Mouse (Mus musculus): ENCODE data around the gene Grk3.

Grk3 gene

DNA sequence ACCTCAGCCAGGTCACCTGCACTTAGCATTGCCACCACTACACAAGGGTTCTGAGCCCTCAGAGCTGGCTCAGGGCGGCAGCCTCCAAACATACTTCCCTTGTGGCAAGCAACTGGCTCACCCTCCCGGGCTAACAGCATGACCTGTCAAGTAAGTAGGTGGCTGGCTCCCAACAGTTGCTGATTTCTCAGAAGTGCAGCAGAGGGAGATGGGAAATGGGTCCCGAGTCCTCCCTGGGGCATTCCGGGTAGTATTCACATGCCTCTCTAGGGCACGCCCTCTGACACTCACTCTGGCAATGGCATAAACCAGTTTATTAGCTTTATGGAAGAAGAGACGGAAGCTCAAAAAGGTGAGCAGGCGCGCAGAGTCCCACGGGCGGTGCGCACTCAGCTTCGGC is 74.6 kb downstream of the Grk3 start:
- in situ Hi-C loops (cut with MboI, MseI): no loop called here

- in situ Hi-C loops (cut with MboI, MseI): no loop called here
Measured at GRCm38 (mm10) chr5:112936632-112937031, 79.0 kb downstream of the Grk3 start.

DNA sequence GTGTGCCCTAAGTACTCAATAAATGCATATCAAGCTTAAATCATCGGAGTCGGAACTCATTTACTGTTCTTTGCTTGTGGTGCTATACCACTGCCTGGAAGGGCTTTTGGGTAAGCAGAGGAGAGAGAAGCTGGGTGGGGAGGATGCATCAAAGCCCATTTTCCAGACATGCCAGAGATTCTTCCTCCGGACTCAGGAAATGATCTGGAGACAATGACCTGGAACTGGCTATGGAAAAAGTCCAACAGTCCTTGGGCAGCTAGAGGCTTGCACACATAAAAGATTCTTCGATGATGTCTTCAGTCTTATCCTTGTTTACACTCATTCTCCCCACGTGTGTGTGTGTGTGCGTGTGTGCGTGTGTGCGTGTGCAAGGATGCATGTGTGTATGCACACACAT is 80.2 kb downstream of the Grk3 start:
- in situ Hi-C loops (cut with MboI, MseI): no loop called here

DNA sequence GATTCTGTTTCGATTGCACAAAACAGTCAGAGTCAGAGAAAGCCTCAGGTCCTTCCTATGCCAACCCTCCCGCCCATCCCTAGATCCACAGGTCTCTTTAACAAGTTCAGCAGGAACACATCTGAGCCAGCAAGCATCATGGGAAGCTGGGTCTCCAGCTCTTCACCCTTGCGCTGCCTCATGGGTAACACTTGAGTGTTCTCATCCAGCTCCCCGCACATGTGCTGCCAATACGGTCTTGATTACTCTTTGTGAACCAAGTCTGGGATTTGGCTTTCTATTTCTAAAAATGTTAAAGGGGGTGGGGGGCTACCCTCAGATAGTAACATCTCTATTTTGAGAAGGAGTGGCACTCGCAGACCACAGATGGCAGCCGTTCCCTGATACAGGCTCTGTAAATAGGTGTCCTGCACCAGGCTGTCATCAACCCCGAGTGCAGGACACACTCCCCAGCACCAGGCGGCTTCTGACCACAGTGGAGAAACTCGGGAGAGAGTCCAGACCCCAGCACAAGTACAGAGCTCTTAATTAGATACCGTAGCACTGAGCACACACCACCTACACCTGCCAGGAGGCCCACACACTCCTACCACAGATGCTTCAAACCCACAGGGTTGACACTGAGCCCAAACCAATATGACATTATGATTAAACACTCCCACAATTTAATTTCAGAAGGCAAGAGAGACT is 82.6 kb downstream of the Grk3 start:
- in situ Hi-C loops (cut with MboI, MseI): no loop called here

GRCm38 (mm10) chr5:112931901-112932300 is 83.7 kb downstream of the Grk3 start:
- in situ Hi-C loops (cut with MboI, MseI): no loop called here

- in situ Hi-C loops (cut with MboI, MseI): no loop called here
Measured at GRCm38 (mm10) chr5:112928201-112928881, 87.2 kb downstream of the Grk3 start.

DNA sequence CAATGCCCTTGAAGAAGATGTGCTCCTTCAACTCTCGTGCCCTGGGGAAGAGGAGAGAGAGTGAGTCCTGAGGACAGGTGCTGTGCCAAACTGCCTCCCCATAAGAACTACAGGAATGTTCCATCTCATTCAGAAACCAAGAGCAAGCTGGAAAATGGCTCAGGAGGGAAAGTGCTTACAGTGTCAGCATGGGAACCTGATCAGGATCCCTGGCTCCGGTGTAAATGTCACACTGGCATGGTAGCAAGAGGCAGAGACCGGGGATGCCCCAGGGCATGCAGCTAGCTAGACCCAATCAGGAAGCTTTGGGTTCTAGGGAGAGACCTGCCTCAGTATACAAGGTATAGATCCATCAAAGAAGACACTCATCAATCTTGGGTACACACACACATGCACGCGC is 90.2 kb downstream of the Grk3 start:
- in situ Hi-C loops (cut with MboI, MseI): no loop called here

- in situ Hi-C loops (cut with MboI, MseI): no loop called here
Measured at GRCm38 (mm10) chr5:112924806-112925205, 90.8 kb downstream of the Grk3 start.

DNA sequence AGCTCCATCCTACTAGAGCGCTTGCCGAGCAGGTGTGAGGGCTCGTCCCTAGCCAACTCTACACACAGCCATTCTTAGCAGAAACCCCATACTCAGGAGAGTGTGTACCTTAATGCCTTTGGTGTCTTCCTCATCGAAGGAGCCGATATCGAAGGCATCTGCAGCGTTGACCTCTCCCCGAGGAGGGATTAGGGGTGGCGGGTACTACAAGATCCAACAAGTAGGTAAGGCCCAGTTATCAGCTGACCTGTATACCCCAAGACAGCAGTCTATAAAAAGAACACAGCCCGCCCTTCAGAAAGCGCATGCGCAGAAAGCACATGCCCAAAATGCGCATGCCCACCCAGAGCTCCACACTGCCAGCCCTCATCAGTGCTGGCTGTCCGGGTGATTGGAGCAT is 91.8 kb downstream of the Grk3 start:
- in situ Hi-C loops (cut with MboI, MseI): no loop called here

DNA sequence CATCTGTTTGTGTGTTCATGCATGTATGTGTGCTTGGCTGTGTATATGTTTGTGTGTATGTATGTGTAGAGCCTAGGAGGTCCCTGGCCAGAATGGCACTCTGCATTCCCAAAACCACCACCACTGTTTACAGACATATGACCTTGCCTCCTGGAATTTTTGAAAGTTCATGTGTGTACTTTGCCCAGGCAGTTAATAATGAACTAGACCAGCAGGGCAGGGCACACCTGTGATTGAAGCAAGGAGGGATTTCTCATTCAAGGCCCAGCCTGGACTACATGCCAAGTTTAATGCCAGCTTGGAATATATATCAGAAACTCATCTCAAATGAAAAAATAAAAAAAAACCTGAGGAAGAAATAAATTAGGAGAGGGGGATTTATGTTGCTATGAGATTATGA is 93.7 kb downstream of the Grk3 start:
- in situ Hi-C loops (cut with MboI, MseI): no loop called here

DNA sequence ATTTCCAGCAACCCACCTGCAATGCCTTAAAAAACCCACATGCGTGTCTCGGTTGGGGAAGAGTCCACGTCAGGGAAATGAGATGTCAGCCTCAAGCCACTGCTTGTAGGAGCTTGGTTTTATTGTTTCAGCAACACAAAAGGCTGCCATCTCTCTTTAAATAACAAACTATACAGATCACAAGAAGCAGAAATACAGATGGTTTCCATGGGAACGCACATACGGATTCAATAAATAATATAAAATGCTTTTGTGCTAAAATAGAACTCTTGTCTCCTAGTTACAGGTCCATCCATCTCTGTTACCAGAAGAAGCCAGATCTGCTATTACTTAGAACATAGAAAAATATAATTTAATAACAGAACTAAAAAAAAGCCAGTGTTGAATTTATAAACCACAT is 105.2 kb downstream of the Grk3 start:
- in situ Hi-C loops (cut with MboI, MseI): no loop called here

GRCm38 (mm10) chr5:112908169-112908614 is 107.4 kb downstream of the Grk3 start:
- in situ Hi-C loops (cut with MboI, MseI): no loop called here

GRCm38 (mm10) chr5:112907504-112907903 is 108.1 kb downstream of the Grk3 start:
- in situ Hi-C loops (cut with MboI, MseI): no loop called here

DNA sequence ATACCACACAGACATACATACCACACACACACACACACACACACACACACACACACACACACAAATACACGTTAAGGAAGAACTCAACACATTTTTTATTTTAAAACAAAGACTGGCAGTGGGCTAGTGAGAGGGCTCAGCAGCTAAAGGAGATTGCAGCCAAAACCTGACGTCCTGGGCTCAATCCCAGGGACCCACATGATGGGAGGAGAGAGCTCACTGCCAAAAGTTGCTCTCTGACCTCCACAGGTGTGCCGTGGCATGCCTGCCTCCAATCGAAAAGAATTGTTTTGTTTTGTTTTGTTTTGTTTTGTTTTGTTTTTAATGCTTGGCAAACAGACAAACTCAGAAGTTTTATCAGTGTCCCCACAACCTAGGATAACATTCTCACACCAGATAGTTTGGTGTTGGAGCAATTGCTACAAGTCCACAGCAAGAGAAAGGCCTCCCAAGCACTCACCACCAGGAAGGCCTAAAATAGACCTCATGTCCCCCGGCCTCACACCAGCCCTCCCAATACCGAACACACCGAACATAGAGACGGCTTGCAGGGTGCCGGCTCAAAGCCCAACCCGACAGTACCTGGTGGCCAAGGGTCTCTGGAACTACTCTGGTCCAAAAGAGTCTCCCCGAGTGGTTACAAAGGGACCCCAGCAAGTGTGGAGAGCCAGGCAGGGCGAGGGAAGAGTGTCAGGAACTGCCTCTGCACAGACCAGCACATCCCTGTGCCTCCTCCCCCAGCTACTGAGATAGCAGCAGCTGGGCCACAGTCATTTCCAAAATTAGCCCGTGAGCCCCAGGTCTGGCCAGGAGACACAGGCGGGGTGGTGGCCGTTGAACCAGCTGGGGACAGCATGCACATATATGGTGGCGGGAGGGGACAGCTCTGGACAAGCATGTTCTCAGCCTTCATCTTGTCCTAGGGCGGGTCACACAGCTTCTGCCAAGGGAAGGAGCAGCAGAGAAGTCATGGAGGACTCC is 119.6 kb downstream of the Grk3 start, which contains the start of gene Myo18b:
Gene Myo18b (minus strand): TSS at position 689 of the 981 bp plus-strand sequence.
- in situ Hi-C loops (cut with MboI, MseI): no loop called here

- in situ Hi-C loops (cut with MboI, MseI): no loop called here
Measured at GRCm38 (mm10) chr5:112893462-112894060, 122.0 kb downstream of the Grk3 start.

- in situ Hi-C loops (cut with MboI, MseI): no loop called here
Measured at GRCm38 (mm10) chr5:112892411-112892810, 123.2 kb downstream of the Grk3 start.

GRCm38 (mm10) chr5:112888651-112889050 is 126.9 kb downstream of the Grk3 start:
- in situ Hi-C loops (cut with MboI, MseI): loop anchor here in 1 of 2 experiments (10.0 kb wide), 1 partner anchor 306 kb away; no protein-coding TSS in a partner anchor

DNA sequence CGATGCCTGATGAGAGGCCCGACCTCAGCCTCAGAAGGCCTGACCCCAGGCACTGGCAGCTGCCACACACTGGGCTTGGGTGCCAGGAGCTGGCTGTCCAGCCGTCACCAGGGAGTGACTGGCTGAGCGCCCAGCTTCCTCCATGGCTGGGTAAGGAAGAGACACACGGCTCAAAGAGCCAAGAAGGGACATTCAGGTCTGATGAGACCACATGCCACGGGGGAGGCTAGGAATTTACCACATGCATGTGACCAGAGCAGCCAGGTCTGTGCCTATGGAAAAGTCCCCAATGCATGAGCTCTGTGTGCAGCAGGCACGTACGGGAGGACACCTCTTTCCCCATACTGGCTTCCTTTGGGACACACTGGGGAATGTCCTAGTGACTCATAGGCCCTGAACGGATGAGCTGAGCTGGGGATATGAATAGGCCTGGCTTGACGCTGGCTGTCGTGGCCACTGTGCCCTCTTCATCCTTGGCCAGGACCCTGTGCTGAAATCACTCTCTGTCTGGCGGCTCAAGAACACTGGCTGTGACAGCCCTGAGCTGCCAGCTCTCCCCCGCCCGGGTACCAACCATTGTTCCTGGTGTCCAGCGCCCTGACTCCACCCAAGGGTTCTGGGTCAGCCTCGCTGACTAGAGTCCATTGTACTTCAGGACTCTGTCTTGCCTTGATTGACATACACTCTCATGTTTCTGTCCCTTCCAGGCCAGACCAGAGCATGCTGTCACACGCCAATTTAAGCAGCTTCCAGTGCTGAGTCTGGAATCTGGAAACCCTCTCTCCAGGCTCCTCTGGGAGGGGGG is 128.7 kb downstream of the Grk3 start:
- in situ Hi-C loops (cut with MboI, MseI): loop anchor here in 1 of 2 experiments (10.0 kb wide), 1 partner anchor 308 kb away; no protein-coding TSS in a partner anchor

DNA sequence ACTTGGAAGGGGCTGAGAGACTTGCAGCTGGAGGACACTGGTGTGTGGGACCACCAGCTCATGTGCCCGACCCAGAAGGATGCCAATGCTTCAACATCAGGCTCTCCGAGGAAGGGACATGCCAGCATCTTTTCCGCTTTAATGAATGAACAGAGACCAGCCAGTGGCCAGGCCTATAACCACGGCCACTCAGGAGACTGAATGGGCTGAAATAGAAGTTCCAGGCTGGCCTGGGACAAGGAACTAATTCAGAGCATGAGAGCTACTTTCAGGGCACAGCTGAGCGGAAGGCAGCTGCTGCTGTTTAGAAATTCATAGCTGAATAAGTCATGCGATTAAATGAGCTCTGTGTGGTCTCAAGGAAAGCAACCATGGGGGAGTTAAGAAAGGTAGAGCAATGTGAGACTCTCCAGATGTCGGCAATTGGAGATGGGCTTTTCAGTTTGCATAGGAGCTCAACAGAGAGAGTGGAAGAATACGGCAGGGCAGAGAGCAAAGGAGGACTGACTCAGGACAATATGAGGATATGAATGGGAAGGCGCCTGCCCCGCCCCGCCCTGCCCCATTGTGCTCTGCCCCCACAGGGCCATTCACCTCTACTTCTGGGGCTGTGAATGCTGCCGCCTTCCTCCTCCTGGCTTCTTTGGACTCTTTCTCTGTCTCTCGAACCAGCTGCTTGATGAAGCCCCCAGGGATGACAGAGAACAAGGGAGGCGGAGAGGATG is 138.0 kb downstream of the Grk3 start:
- in situ Hi-C loops (cut with MboI, MseI): no loop called here

DNA sequence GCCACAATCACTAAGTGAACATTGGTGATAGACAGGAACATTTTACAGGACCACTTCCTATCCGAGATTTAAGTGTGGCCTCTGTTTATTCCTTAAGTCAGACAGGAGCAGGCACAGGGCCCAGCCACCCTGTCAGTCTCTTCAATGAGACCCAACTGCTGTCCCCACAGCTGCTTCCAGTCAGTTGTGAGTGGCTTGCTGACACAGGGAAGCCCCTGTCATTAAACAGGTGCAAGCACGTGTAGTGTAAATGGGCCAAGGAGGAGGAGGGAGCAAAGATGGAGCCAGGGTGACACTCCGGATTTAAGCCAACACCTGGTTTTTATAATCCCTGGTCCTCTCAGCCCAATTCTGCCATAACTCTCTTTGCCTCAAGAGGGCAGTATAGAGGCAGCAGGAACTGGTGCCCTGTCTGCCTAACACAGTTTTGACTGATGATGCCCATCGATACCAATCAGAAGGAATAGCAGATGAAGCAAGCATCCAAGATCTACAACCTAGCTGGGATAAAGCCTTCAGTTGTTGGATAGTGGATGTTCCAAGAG is 138.7 kb downstream of the Grk3 start:
- in situ Hi-C loops (cut with MboI, MseI): no loop called here

Measured in T-helper 17 cell (primary cell).